Mouse (Mus musculus): ENCODE data around the gene Nr2c2ap. TPM values are rescaled to one million over a fixed set of nuclear protein-coding genes. Genes with fewer than 3 reads are reported as not detected.
A peak's percentile ranks its signal among the peaks of the same experiment; 100 is the strongest.

The Nr2c2ap gene
- polyA plus RNA-seq (2014; fragmentation: Nextera tagmentation; extraction: Ambion mirVana), result 19.2 and 19.5 TPM in 2 replicates

DNA sequence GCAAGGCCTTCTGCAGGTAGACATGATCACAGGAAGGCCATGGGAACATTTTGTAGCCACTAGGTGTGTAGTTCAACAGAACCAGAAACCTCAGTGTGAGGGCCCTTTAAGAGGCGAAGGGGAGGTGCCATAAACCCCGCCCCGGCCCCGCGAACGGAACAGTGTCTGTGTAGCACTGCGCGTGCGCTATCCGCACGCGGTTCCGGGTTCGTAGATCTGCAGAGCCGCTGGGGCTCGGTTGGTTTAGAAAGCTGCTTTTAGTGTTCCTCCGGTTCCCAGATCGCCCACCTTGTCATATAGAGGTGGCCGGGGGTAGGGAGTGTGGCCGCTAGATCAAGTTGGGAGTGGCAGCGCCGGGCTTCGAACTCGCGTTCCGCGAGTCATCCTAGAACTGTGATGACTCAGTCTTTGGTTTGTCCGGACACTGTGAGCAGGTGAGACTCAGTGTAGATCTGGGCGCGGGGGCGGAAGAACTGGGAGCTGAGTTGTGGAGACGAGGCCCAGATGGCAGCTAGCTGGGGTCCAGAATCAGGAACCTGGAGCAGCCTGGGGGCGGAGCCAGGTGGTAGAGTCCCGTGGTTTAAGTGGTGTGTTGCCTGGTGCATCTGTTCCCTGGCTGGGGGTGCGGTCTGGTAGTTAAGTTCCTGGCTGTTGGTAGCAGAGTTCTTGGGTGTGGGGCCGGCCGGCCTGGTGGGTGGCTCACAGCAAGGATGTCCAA is at the start of gene Nr2c2ap:
Gene Nr2c2ap, plus strand, starts transcription at position 168 of the 718 bp plus-strand sequence.
- Histone ChIP-seq H3K4me3 (ENCODE audit: low read depth, low read length) (peak within 1 kb of the TSS; percentile 65), H3K27ac (replicated peaks; ENCODE audit: low read depth, low read length) (no peak within 1 kb of the TSS), H3K4me1 (ENCODE audit: control insufficient read depth, insufficient read depth, low read length) (no peaks in the 10 kb centered on the region; the same call in 1 of the 2 replicates), H3K9ac (replicated peaks; ENCODE audit: low read length) (peak within 1 kb of the TSS; percentile 69), H3K9me3 (replicated peaks; ENCODE audit: control insufficient read depth, low read length) (no peaks in the 10 kb centered on the region), H3K4me2 (ENCODE audit: low read depth, low read length) (peak within 1 kb of the TSS; percentile 78), H3K36me3 (replicated peaks; ENCODE audit: control insufficient read depth, insufficient read depth, low read depth, low read length) (peaks cover 5% of the 10 kb centered on the region), H3K27me3 (ENCODE audit: control insufficient read depth, insufficient read depth, low read length) (no peaks in the 10 kb centered on the region)
- WGBS, result 1% methylated on average over 37 of the region's 37 CpGs
- DNase-seq (ENCODE audit: low spot score) (peak; percentile 91), ATAC-seq (replicated peaks; ENCODE audit: insufficient number of reproducible peaks, low FRiP score, low TSS enrichment, low read depth) (peak; percentile 76)

DNA sequence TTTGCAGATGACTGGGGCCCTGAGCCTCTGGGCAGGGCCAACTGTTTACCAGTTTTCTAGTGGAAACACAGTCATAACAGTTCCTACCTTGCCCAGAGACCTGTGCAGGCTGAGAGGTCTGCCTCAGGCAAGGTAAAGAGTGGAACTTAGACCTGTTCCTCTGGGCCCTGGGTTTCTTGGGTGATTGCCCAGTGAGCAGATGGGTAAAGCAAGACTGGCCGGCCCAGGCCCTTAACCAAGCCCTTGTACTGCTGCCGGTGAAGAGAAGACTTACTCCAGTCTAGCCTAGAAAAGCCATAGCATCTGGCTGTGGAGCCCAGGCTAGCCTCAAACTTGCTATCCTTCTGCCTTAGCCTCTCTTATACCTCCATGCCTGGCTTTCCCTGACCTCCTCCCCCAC is 49.2 kb upstream of the Nr2c2ap start:
- H3K27ac ChIP-seq (replicated peaks; ENCODE audit: low read depth, low read length), result no peak overlapping the region
- no peaks in the 10 kb centered on the region for H3K36me3 ChIP-seq (replicated peaks; ENCODE audit: control insufficient read depth, insufficient read depth, low read depth, low read length)
- peaks cover 48% of the 10 kb centered on the region for H3K27me3 ChIP-seq (ENCODE audit: control insufficient read depth, insufficient read depth, low read length)
- no peak overlapping the region for H3K4me2 ChIP-seq (ENCODE audit: low read depth, low read length)
- 89% methylated on average over 2 of the region's 2 CpGs for WGBS
- no peak overlapping the region for H3K4me3 ChIP-seq (ENCODE audit: low read depth, low read length)
- ATAC-seq (replicated peaks; ENCODE audit: insufficient number of reproducible peaks, low FRiP score, low TSS enrichment, low read depth) (no peak), DNase-seq (ENCODE audit: low spot score) (no peak)
- H3K9me3 ChIP-seq (replicated peaks; ENCODE audit: control insufficient read depth, low read length), result no peaks in the 10 kb centered on the region
- H3K4me1 ChIP-seq (ENCODE audit: control insufficient read depth, insufficient read depth, low read length), result peaks cover 4% of the 10 kb centered on the region; the same call in 1 of the 2 replicates
- H3K9ac ChIP-seq (replicated peaks; ENCODE audit: low read length), result no peak overlapping the region

DNA sequence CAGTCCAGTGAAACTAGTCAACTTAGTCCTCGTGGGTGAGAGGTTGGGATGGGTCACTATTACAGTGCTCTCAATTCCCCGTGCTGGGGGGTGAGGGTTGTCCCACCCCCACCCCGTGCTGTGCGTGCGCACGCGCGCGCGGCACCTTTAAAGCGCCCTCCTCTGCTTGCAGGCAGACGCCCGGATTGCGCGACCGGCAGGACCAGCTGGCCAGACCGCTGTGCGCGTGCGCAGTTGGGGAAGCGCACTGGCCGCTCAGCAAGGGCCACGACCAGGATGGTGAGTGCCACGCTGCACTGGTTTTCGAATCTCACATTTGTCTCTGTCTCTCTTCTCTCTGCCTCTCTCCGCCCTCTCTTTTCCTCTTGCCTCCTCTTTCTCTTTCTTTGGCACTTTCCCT is 47.8 kb upstream of the Nr2c2ap start, which contains the start of gene Hapln4:
Gene Hapln4, plus strand, starts transcription at position 173 of the 400 bp plus-strand sequence.
- H3K4me2 ChIP-seq (ENCODE audit: low read depth, low read length), result peak within 1 kb of the TSS; percentile 56
- no peaks in the 10 kb centered on the region for H3K36me3 ChIP-seq (replicated peaks; ENCODE audit: control insufficient read depth, insufficient read depth, low read depth, low read length)
- ATAC-seq (replicated peaks; ENCODE audit: insufficient number of reproducible peaks, low FRiP score, low TSS enrichment, low read depth) (no peak), DNase-seq (ENCODE audit: low spot score) (peak; percentile 68)
- no peaks in the 10 kb centered on the region for H3K9me3 ChIP-seq (replicated peaks; ENCODE audit: control insufficient read depth, low read length)
- H3K9ac ChIP-seq (replicated peaks; ENCODE audit: low read length), result peak within 1 kb of the TSS; percentile 41
- H3K27me3 ChIP-seq (ENCODE audit: control insufficient read depth, insufficient read depth, low read length), result peaks cover 61% of the 10 kb centered on the region
- peak within 1 kb of the TSS; percentile 32 for H3K4me3 ChIP-seq (ENCODE audit: low read depth, low read length)
- H3K27ac ChIP-seq (replicated peaks; ENCODE audit: low read depth, low read length), result no peak within 1 kb of the TSS
- H3K4me1 ChIP-seq (ENCODE audit: control insufficient read depth, insufficient read depth, low read length), result peaks cover 8% of the 10 kb centered on the region; the same call in 1 of the 2 replicates
- under 1% methylated on average over 25 of the region's 26 CpGs for whole genome bisulfite sequencing

DNA sequence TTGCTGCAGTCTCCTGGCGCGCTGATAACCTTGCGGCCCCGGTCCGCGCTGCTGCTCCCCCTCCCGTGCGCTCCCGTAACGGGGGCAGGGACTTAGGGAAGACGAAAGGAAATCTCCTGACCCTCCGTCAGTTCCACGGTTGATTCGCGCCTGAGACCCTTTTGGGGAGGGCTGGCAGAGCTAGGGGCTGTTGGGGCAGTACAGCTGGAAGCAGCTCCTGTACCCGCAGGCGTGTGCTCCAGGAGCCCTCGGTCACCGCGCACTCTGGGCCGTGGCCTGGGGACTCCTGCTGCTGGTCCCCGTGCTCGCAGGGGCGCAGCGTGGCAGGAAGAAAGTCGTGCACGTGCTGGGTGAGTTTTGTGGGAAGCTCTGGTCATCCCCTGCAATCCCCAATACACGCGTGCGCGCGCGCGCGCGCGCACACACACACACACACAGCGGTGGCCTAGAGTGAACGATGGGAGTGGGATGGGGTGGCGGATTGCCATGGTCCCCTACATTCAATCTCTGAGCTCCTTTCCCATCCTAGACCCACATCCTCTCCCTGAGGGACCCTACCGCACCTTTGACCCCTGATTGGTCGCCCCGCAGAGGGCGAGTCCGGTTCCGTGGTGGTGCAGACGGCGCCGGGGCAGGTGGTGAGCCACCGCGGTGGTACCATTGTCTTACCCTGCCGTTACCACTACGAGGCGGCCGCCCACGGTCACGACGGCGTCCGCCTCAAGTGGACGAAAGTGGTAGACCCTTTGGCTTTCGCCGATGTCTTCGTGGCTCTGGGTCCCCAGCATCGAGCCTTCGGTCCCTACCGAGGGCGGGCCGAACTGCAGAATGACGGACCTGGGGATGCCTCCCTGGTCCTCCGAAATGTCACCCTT is 46.7 kb upstream of the Nr2c2ap start:
- Histone ChIP-seq H3K27me3 (ENCODE audit: control insufficient read depth, insufficient read depth, low read length) (peaks cover 73% of the 10 kb centered on the region), H3K4me2 (ENCODE audit: low read depth, low read length) (peak overlapping the region; percentile 56), H3K9ac (replicated peaks; ENCODE audit: low read length) (peak overlapping the region; percentile 41), H3K27ac (replicated peaks; ENCODE audit: low read depth, low read length) (no peak overlapping the region), H3K4me3 (ENCODE audit: low read depth, low read length) (peak overlapping the region; percentile 32), H3K4me1 (ENCODE audit: control insufficient read depth, insufficient read depth, low read length) (peaks cover 8% of the 10 kb centered on the region; the same call in 1 of the 2 replicates), H3K9me3 (replicated peaks; ENCODE audit: control insufficient read depth, low read length) (no peaks in the 10 kb centered on the region), H3K36me3 (replicated peaks; ENCODE audit: control insufficient read depth, insufficient read depth, low read depth, low read length) (no peaks in the 10 kb centered on the region)
- WGBS, result 1% methylated on average over 71 of the region's 71 CpGs
- no peak; the same call in 1 of the 2 replicates for ATAC-seq (replicated peaks; ENCODE audit: insufficient number of reproducible peaks, low FRiP score, low TSS enrichment, low read depth)
- DNase-seq (ENCODE audit: low spot score), result peak; percentile 33

DNA sequence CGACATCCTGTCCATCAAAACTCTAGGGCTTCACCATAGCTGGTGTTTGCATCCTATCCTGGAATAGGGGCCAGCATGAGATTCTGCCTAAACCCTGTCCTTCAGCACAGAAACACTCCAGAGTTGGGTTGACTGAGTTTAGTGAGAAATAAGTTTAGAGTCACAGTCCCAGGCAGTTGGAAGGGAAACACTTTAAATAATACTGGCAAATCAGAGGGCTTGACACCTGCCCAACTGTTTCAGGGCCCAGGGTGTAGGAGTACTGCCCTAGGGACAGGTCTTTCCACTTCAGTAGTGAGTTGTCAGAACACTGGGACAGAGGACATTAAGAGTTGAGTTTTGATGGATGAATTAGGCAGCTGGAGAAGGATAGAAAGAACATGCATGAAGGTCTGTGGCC is 45.0 kb upstream of the Nr2c2ap start:
- 43% methylated on average over 1 of the region's 1 CpGs for WGBS

DNA sequence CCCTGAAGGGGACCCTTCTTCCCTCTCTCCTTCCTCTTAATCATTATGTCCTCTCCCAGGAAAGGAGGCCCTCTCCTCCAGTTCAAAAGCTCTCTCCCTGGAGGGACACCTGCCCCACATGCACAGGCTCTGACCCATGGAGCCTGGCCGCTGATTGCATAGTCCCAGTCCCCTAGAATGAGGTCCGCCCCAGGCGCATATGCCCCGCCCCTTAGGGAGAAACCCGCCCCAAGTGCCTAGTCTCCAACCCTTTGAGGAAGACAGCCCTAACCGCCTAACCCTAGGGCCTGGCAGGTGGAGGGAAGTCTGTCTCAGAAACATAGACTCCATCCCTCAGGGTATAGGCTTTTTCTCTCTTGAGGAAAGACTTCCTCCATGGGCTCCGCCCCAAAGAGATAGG is 43.9 kb upstream of the Nr2c2ap start:
- ATAC-seq (replicated peaks; ENCODE audit: insufficient number of reproducible peaks, low FRiP score, low TSS enrichment, low read depth) (no peak), DNase-seq (ENCODE audit: low spot score) (no peak)
- Histone ChIP-seq H3K36me3 (replicated peaks; ENCODE audit: control insufficient read depth, insufficient read depth, low read depth, low read length) (no peaks in the 10 kb centered on the region), H3K9me3 (replicated peaks; ENCODE audit: control insufficient read depth, low read length) (no peaks in the 10 kb centered on the region), H3K27me3 (ENCODE audit: control insufficient read depth, insufficient read depth, low read length) (peaks cover 76% of the 10 kb centered on the region), H3K4me1 (ENCODE audit: control insufficient read depth, insufficient read depth, low read length) (peaks cover 8% of the 10 kb centered on the region; the same call in 1 of the 2 replicates), H3K4me3 (ENCODE audit: low read depth, low read length) (no peak overlapping the region), H3K9ac (replicated peaks; ENCODE audit: low read length) (no peak overlapping the region), H3K4me2 (ENCODE audit: low read depth, low read length) (no peak overlapping the region), H3K27ac (replicated peaks; ENCODE audit: low read depth, low read length) (no peak overlapping the region)
- WGBS, result 3% methylated on average over 7 of the region's 7 CpGs

More for the DNA sequence above, 45.0 kb upstream of the Nr2c2ap start:
- ATAC-seq (replicated peaks; ENCODE audit: insufficient number of reproducible peaks, low FRiP score, low TSS enrichment, low read depth) (no peak), DNase-seq (ENCODE audit: low spot score) (no peak)
- H3K4me1 ChIP-seq (ENCODE audit: control insufficient read depth, insufficient read depth, low read length), result peaks cover 8% of the 10 kb centered on the region; the same call in 1 of the 2 replicates
- peaks cover 79% of the 10 kb centered on the region for H3K27me3 ChIP-seq (ENCODE audit: control insufficient read depth, insufficient read depth, low read length)
- H3K27ac ChIP-seq (replicated peaks; ENCODE audit: low read depth, low read length), result no peak overlapping the region
- H3K4me2 ChIP-seq (ENCODE audit: low read depth, low read length), result no peak overlapping the region
- H3K4me3 ChIP-seq (ENCODE audit: low read depth, low read length), result no peak overlapping the region
- H3K9me3 ChIP-seq (replicated peaks; ENCODE audit: control insufficient read depth, low read length), result no peaks in the 10 kb centered on the region
- no peak overlapping the region for H3K9ac ChIP-seq (replicated peaks; ENCODE audit: low read length)
- no peaks in the 10 kb centered on the region for H3K36me3 ChIP-seq (replicated peaks; ENCODE audit: control insufficient read depth, insufficient read depth, low read depth, low read length)

DNA sequence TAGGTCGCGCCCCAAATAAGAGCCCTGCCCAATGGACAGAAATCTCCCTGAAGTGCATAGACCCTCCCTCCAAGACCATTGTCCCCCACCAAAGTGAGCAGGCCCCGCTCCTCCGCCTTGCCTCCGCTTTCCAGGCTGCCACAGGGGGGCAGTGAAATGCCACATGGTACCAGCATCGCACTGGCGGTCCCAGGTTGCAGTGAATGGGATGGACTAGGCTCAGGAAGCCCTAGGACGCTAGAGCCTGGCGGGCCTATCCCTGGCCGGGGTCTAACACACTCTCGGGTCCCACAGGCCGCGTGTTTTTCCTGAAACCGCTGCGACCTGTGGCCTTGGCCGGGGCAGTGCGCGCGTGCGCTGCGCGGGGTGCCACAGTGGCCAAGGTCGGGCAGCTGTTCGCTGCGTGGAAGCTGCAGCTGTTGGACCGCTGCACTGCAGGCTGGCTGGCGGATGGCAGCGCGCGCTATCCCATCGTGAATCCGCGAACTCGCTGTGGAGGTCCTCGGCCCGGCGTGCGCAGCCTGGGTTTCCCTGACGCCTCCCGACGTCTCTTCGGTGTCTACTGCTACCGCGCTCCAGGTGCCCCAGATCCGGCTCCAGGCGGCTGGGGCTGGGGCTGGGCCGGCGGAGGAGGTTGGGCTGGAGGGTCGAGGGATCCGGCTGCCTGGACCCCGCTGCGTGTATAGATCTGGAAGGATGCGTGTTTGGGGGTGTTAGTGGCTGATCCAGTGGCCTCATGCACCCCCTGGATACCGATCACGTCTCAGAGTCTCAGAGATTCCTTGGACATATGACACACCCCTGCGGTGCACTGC is 43.1 kb upstream of the Nr2c2ap start:
- H3K27ac ChIP-seq (replicated peaks; ENCODE audit: low read depth, low read length), result no peak overlapping the region
- peak; percentile 79 for DNase-seq (ENCODE audit: low spot score)
- peak overlapping the region; percentile 41 for H3K9ac ChIP-seq (replicated peaks; ENCODE audit: low read length)
- no peaks in the 10 kb centered on the region for H3K36me3 ChIP-seq (replicated peaks; ENCODE audit: control insufficient read depth, insufficient read depth, low read depth, low read length)
- peaks cover 69% of the 10 kb centered on the region for H3K27me3 ChIP-seq (ENCODE audit: control insufficient read depth, insufficient read depth, low read length)
- peak; percentile 84 for ATAC-seq (replicated peaks; ENCODE audit: insufficient number of reproducible peaks, low FRiP score, low TSS enrichment, low read depth)
- peak overlapping the region; percentile 34 for H3K4me3 ChIP-seq (ENCODE audit: low read depth, low read length)
- H3K9me3 ChIP-seq (replicated peaks; ENCODE audit: control insufficient read depth, low read length), result no peaks in the 10 kb centered on the region
- 4% methylated on average over 56 of the region's 56 CpGs for WGBS
- peaks cover 8% of the 10 kb centered on the region; the same call in 1 of the 2 replicates for H3K4me1 ChIP-seq (ENCODE audit: control insufficient read depth, insufficient read depth, low read length)
- peak overlapping the region; percentile 73 for H3K4me2 ChIP-seq (ENCODE audit: low read depth, low read length)
